ENCODE assay signal across 11 mouse cellular contexts in the genomic region with DNA sequence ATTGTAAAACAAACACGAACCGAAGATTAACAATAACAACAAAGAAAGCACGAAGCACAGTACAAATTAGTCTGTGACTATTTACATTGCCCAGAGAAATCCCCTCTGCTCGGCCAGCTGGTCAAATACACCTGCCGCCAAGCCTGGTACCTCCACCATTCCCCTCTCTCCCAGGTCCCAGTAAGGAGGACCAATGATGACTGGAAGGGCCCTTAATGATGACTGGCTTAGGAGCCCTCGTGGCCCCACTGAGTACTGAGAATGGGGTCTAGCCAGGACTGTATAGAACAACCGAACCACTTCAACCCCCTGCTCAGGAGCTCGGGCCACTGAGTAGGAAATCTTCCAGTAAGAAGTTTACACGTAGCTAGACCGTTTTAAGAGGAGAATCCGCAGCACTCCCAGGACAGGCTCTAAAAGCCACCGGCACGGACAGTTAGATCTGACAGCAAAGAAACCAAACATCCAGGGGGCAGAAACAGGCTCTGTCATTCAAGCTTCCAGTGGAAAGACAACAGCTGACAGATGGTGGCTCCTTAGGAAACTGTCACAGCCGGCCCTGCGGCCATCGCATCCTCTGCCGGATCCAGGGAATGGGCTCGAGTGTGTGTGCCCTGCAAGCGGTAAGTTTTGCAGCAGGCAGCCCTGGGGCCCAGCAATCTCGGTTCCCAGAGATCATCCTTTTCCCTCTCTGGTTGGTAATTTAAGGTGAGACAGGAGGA.
A peak's percentile ranks its signal among the peaks of the same experiment; 100 is the strongest.
DNase-seq lines count a peak whose midpoint lies in the region; ATAC-seq and TF ChIP-seq lines count a peak whose summit lies in the region.
"Had no signal": no experiment of that assay in that cellular context is flagged by ENCODE, and none has a peak within 500 bp of the region (broad histone marks: within the 10 kb centered on the region; RNA-seq: fewer than 3 reads in every experiment).

No protein-coding gene starts in this region.

- H3K4me1 ChIP-seq in forebrain, embryonic 10.5 days = peaks cover 31% of the 10 kb centered on the region
- H3K4me1 ChIP-seq in forebrain, embryonic 11.5 days (replicated peaks; ENCODE audit: control insufficient read depth, insufficient read depth, low read length) = 0 out of 2 replicates have a peak, but pooled peaks cover 2% of the 10 kb centered on the region
- peaks cover 43% of the 10 kb centered on the region for H3K4me1 ChIP-seq in forebrain, embryonic 13.5 days
- H3K4me1 ChIP-seq in hindbrain, embryonic 13.5 days (replicated peaks) = peaks cover 69% of the 10 kb centered on the region
- H3K4me1 ChIP-seq in midbrain, postnatal 0 days (ENCODE audit: insufficient read depth, low read length) = peaks cover 9% of the 10 kb centered on the region; the same call in 1 of the 2 replicates
- H3K4me1 ChIP-seq in heart, adult 2 months (ENCODE audit: control insufficient read depth, insufficient read depth, low read length) = no peaks in the 10 kb centered on the region

- TF ChIP-seq EP300 in heart, adult 2 months (IDR thresholded peaks at IDR 0.05; ENCODE audit: insufficient read depth, low read depth, low read length) = no peak

- no peak for TF ChIP-seq POLR2A in heart, adult 2 months (IDR thresholded peaks at IDR 0.05; ENCODE audit: insufficient read depth, low read depth, low read length)

- no peak overlapping the region for H3K4me2 ChIP-seq in forebrain, embryonic 11.5 days (ENCODE audit: low read depth, low read length, severe bottlenecking)
- no peak overlapping the region for H3K4me2 ChIP-seq in forebrain, embryonic 13.5 days
- no peak overlapping the region for H3K4me2 ChIP-seq in hindbrain, embryonic 13.5 days
- no peak overlapping the region for H3K4me2 ChIP-seq in midbrain, postnatal 0 days (ENCODE audit: low read depth, low read length, poor library complexity, severe bottlenecking)
- H3K4me2 ChIP-seq: kidney, embryonic 15.5 days had no signal

- no peaks in the 10 kb centered on the region for H3K79me2 ChIP-seq in heart, adult 2 months (replicated peaks; ENCODE audit: control insufficient read depth, insufficient read depth, low read length)

- no peaks in the 10 kb centered on the region for H3K36me3 ChIP-seq in forebrain, embryonic 10.5 days (replicated peaks)
- no peaks in the 10 kb centered on the region for H3K36me3 ChIP-seq in forebrain, embryonic 11.5 days (ENCODE audit: control insufficient read depth, insufficient read depth, low read length)
- no peaks in the 10 kb centered on the region for H3K36me3 ChIP-seq in forebrain, embryonic 13.5 days (ENCODE audit: poor library complexity, severe bottlenecking)
- H3K36me3 ChIP-seq in hindbrain, embryonic 13.5 days = no peaks in the 10 kb centered on the region
- H3K36me3 ChIP-seq in midbrain, postnatal 0 days (ENCODE audit: insufficient read depth, low read length) = no peaks in the 10 kb centered on the region
- H3K36me3 ChIP-seq in heart, adult 2 months (ENCODE audit: control insufficient read depth, insufficient read depth, low read length) = no peaks in the 10 kb centered on the region
- H3K36me3 ChIP-seq: kidney, embryonic 15.5 days had no signal

- 88% methylated on average over 20 of the region's 20 CpGs for WGBS in forebrain, embryonic 10.5 days
- WGBS in forebrain, embryonic 11.5 days = 83% methylated on average over 20 of the region's 20 CpGs
- 70% methylated on average over 20 of the region's 20 CpGs for WGBS in forebrain, embryonic 13.5 days
- 50% methylated on average over 20 of the region's 20 CpGs for WGBS in hindbrain, embryonic 13.5 days
- WGBS in midbrain, postnatal 0 days = 58% methylated on average over 20 of the region's 20 CpGs
- WGBS in heart, adult 2 months = 87% methylated on average over 20 of the region's 20 CpGs

- no peak for DNase-seq in forebrain, embryonic 10.5 days (ENCODE audit: extremely low spot score, low spot score)
- no peak for DNase-seq in forebrain, embryonic 11.5 days (ENCODE audit: low spot score)
- peak; percentile 64 for DNase-seq in midbrain, postnatal 0 days (ENCODE audit: low spot score)
- no peak for DNase-seq in T-cell, adult 2 months (ENCODE audit: low spot score)
- no peak for DNase-seq in natural killer cell, adult 2 months (ENCODE audit: low spot score in 2 of 2)
- no peak for DNase-seq in heart, adult 2 months
- DNase-seq: adrenal gland, postnatal 14 days had no signal

- no peak overlapping the region for H3K4me3 ChIP-seq in forebrain, embryonic 10.5 days
- no peak overlapping the region for H3K4me3 ChIP-seq in forebrain, embryonic 11.5 days (ENCODE audit: low read depth, low read length)
- H3K4me3 ChIP-seq in forebrain, embryonic 13.5 days = no peak overlapping the region
- no peak overlapping the region for H3K4me3 ChIP-seq in hindbrain, embryonic 13.5 days
- no peak overlapping the region for H3K4me3 ChIP-seq in midbrain, postnatal 0 days (ENCODE audit: low read depth, low read length)
- H3K4me3 ChIP-seq in heart, adult 2 months = no peak overlapping the region
- H3K4me3 ChIP-seq: kidney, embryonic 15.5 days; megakaryocyte, embryonic 14.5 days had no signal

- H3K9me3 ChIP-seq in forebrain, embryonic 10.5 days = peaks cover 5% of the 10 kb centered on the region; the same call in 1 of the 2 replicates
- H3K9me3 ChIP-seq in forebrain, embryonic 11.5 days (ENCODE audit: control insufficient read depth, low read length) = no peaks in the 10 kb centered on the region
- H3K9me3 ChIP-seq in forebrain, embryonic 13.5 days (replicated peaks) = no peaks in the 10 kb centered on the region
- H3K9me3 ChIP-seq in hindbrain, embryonic 13.5 days = no peaks in the 10 kb centered on the region
- no peaks in the 10 kb centered on the region for H3K9me3 ChIP-seq in midbrain, postnatal 0 days (ENCODE audit: low read length)
- H3K9me3 ChIP-seq: kidney, embryonic 15.5 days had no signal

- intact Hi-C loops in heart, adult 2 months (cut with DNase I) = no loop called here

- TF ChIP-seq CTCF in midbrain, postnatal 0 days (IDR thresholded peaks at IDR 0.05) = no peak
- no peak for TF ChIP-seq CTCF in heart, adult 2 months (IDR thresholded peaks at IDR 0.05)

- no peak for ATAC-seq in forebrain, embryonic 11.5 days (replicated peaks; ENCODE audit: low FRiP score)
- peak; percentile 7; the same call in 1 of the 2 replicates for ATAC-seq in forebrain, embryonic 13.5 days
- ATAC-seq in hindbrain, embryonic 13.5 days (ENCODE audit: low FRiP score) = no peak
- ATAC-seq in midbrain, postnatal 0 days (ENCODE audit: low FRiP score) = no peak

- no peaks in the 10 kb centered on the region for H3K27me3 ChIP-seq in forebrain, embryonic 10.5 days (ENCODE audit: poor library complexity, severe bottlenecking)
- no peaks in the 10 kb centered on the region for H3K27me3 ChIP-seq in forebrain, embryonic 11.5 days (ENCODE audit: control insufficient read depth, insufficient read depth, low read length)
- H3K27me3 ChIP-seq in forebrain, embryonic 13.5 days = no peaks in the 10 kb centered on the region
- H3K27me3 ChIP-seq in hindbrain, embryonic 13.5 days = 0 out of 2 replicates have a peak, but pooled peaks cover 4% of the 10 kb centered on the region
- H3K27me3 ChIP-seq in midbrain, postnatal 0 days (ENCODE audit: insufficient read depth, low read length) = no peaks in the 10 kb centered on the region
- no peaks in the 10 kb centered on the region for H3K27me3 ChIP-seq in heart, adult 2 months (ENCODE audit: control insufficient read depth, insufficient read depth, low read length)
- H3K27me3 ChIP-seq: kidney, embryonic 15.5 days; megakaryocyte, embryonic 14.5 days had no signal

- no peak overlapping the region for H3K9ac ChIP-seq in forebrain, embryonic 11.5 days (ENCODE audit: low read length)
- H3K9ac ChIP-seq in forebrain, embryonic 13.5 days = 0 out of 2 replicates have a peak overlapping the region, but pooled peaks have one; percentile 23
- H3K9ac ChIP-seq in hindbrain, embryonic 13.5 days = peak overlapping the region; percentile 20; the same call in 1 of the 2 replicates
- H3K9ac ChIP-seq in midbrain, postnatal 0 days (replicated peaks; ENCODE audit: low read length, poor library complexity, severe bottlenecking) = no peak overlapping the region
- H3K9ac ChIP-seq in heart, adult 2 months (ENCODE audit: low read depth, low read length) = no peak overlapping the region
- H3K9ac ChIP-seq: kidney, embryonic 15.5 days had no signal

- peak overlapping the region; percentile 36; the same call in 1 of the 2 replicates for H3K27ac ChIP-seq in forebrain, embryonic 10.5 days
- no peak overlapping the region for H3K27ac ChIP-seq in forebrain, embryonic 11.5 days (ENCODE audit: low read depth, low read length)
- peak overlapping the region; percentile 91 for H3K27ac ChIP-seq in forebrain, embryonic 13.5 days
- H3K27ac ChIP-seq in hindbrain, embryonic 13.5 days = peak overlapping the region; percentile 75
- no peak overlapping the region for H3K27ac ChIP-seq in midbrain, postnatal 0 days (ENCODE audit: low read depth, low read length)
- no peak overlapping the region for H3K27ac ChIP-seq in heart, adult 2 months
- H3K27ac ChIP-seq: kidney, embryonic 15.5 days had no signal

Comparison
In these comparisons a context has a peak if more than half of its experiments do, and no peak if none do; other contexts are left out.
1. H3K27ac ChIP-seq: peak in forebrain, embryonic 10.5 days (single experiment), forebrain, embryonic 13.5 days (single experiment) and hindbrain, embryonic 13.5 days (single experiment); none in forebrain, embryonic 11.5 days (single experiment), midbrain, postnatal 0 days (single experiment) and heart, adult 2 months (single experiment).
2. H3K9ac ChIP-seq: peak in forebrain, embryonic 13.5 days (single experiment) and hindbrain, embryonic 13.5 days (single experiment); none in forebrain, embryonic 11.5 days (single experiment), midbrain, postnatal 0 days (single experiment) and heart, adult 2 months (single experiment).